Mouse (Mus musculus) lung, postnatal 0 days (tissue): ENCODE measurements at regions not wholly inside any gene's neighbourhood (a gene's known extent, or its start where the extent isn't known, plus 50 kb on each side); places are given as distances from the start of the nearest gene placed in this dataset.

Experiments
- CTCF ChIP-seq: IDR thresholded peaks from 2 replicates; pipeline ENCODE4 v1.5.1; 2016; ENCODE audit warnings: antibody characterized with exemption, mild to moderate bottlenecking
- EP300 ChIP-seq: IDR thresholded peaks from 2 replicates; pipeline ENCODE4 v1.6.1; 2016; ENCODE audit warnings: antibody characterized with exemption, mild to moderate bottlenecking, control low read depth

DNA sequence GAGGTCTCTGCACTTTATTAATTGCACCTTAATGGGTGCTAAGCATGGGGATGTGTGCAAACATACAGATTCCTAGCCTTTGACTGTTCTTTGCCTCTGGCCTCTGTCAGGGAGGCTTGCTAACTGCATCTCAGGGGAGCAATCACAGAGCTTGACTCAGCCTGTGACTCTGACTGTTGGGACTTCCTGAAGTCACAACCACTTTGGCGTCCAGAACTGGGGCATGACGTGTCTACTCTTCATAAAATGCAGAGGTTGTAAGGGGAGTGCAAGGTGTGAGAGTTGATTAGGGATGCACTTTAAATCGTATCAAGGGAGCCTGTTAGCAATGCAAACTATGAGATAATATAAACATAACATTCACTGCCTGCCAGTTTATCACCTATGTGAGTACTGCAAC is 125.2 kb upstream of the Mef2c start:
- TF ChIP-seq CTCF (no peak), EP300 (no peak)
